Mouse (Mus musculus) liver, adult 2 months (tissue): Measurements from ENCODE around the gene Itpripl1. TPM values are rescaled to one million over a fixed set of nuclear protein-coding genes. Genes with fewer than 3 reads are reported as not detected.

ENCODE experiments used
- DNase-seq: peaks from one replicate; pipeline ENCODE4 v3.0.0-alpha.2; 2011; ENCODE audit warnings: low read depth, low spot score; ENCODE audit errors: extremely low read depth
- H3K27ac ChIP-seq: fragments of 200-500 bp; replicated peaks from 2 replicates; pipeline ENCODE4 v1.5.1; 2012; ENCODE audit warnings: low read depth, mild to moderate bottlenecking, control low read depth, inconsistent platforms, low read length; ENCODE audit not compliant: insufficient read depth
- H3K27me3 ChIP-seq: fragments of 200-500 bp; 2 replicates; pipeline ENCODE4 v1.6.1; 2012; ENCODE audit warnings: mild to moderate bottlenecking, moderate library complexity, low read length, inconsistent platforms; ENCODE audit not compliant: control insufficient read depth, insufficient read depth
- H3K36me3 ChIP-seq: fragments of 200-500 bp; 2 replicates; pipeline ENCODE4 v1.6.1; 2012; ENCODE audit warnings: low read length, inconsistent platforms; ENCODE audit not compliant: control insufficient read depth, insufficient read depth
- H3K4me1 ChIP-seq: fragments of 200-500 bp; 2 replicates; pipeline ENCODE4 v1.6.1; 2011; ENCODE audit warnings: low read length; ENCODE audit not compliant: control insufficient read depth, insufficient read depth
- H3K4me3 ChIP-seq: fragments of 200-500 bp; 2 replicates; pipeline ENCODE4 v1.5.1; 2011; ENCODE audit warnings: low read depth, mild to moderate bottlenecking, control low read depth, low read length, moderate library complexity; ENCODE audit not compliant: insufficient read depth
- H3K79me2 ChIP-seq: fragments of 200-500 bp; 2 replicates; pipeline ENCODE4 v1.6.1; 2012; ENCODE audit warnings: inconsistent platforms, mild to moderate bottlenecking, low read length, moderate library complexity; ENCODE audit not compliant: control insufficient read depth, insufficient read depth
- H3K9ac ChIP-seq: fragments of 200-500 bp; 2 replicates; pipeline ENCODE4 v1.6.1; 2012; ENCODE audit warnings: low read depth, mild to moderate bottlenecking, control low read depth, inconsistent platforms, low read length
- CTCF ChIP-seq: fragments of 200-500 bp; IDR thresholded peaks from 2 replicates; pipeline ENCODE4 v1.5.1; 2011; ENCODE audit warnings: low read depth, low read length, control low read depth
- POLR2A ChIP-seq: fragments of 200-500 bp; IDR thresholded peaks from 2 replicates; pipeline ENCODE4 v1.6.1; 2011; ENCODE audit warnings: low read length, control low read depth; ENCODE audit not compliant: insufficient read depth; ENCODE audit errors: extremely low read depth
- whole genome bisulfite sequencing: fragments of 180-500 bp; shearing (Covaris S2); methylation state at CpG from one replicate; pipeline ENCODE4 v1.1.7; 2018; 5-methylcytosine and 5-hydroxymethylcytosine counted together
- polyA plus RNA-seq: library from polyadenylated mRNA; depleted of rRNA; stranded (reverse); fragments of >200 nt; gene quantifications from 2 replicates; pipeline ENCODE4 v1.2.3, GENCODE M21; 2012
- total RNA-seq: library from RNA; depleted of rRNA; stranded (reverse); fragments of >200 nt; gene quantifications from 2 replicates; pipeline ENCODE4 v1.2.3, GENCODE M21; 2014

Gene Itpripl1
- total and polyA plus RNA-seq, 2 experiments = 4.8 to 6.1 TPM

DNA sequence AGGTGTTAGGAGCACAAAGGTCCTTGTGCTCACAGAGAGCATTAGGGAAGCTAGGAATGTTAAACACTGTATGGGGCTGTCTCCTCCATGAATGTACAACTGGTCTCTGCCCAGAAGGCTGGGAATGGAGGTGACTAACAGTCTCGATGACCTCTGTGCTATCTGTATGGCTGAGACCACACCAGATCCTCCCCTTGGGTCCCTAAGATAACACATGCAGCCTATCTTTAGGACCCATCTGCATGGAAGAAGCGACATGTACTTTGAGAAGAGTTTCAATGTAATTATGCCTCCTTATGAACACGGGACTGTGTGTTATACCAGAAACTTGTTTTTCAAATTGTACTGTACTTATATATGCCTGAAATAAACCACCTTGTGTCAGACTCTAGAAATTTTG is 2.5 kb upstream of the Itpripl1 start:
- H3K9ac ChIP-seq = no peak overlapping the region
- WGBS = 86% methylated on average over 3 of the region's 3 CpGs
- H3K27me3 ChIP-seq = no peaks in the 10 kb centered on the region
- H3K4me1 ChIP-seq = peaks cover 5% of the 10 kb centered on the region; the same call in 1 of the 2 replicates
- H3K4me3 ChIP-seq = no peak overlapping the region
- TF ChIP-seq CTCF = no peak
- TF ChIP-seq POLR2A = no peak
- no peaks in the 10 kb centered on the region for H3K36me3 ChIP-seq
- H3K79me2 ChIP-seq = no peaks in the 10 kb centered on the region; the same call in 1 of the 2 replicates
- DNase-seq = no peak
- H3K27ac ChIP-seq = no peak overlapping the region

DNA sequence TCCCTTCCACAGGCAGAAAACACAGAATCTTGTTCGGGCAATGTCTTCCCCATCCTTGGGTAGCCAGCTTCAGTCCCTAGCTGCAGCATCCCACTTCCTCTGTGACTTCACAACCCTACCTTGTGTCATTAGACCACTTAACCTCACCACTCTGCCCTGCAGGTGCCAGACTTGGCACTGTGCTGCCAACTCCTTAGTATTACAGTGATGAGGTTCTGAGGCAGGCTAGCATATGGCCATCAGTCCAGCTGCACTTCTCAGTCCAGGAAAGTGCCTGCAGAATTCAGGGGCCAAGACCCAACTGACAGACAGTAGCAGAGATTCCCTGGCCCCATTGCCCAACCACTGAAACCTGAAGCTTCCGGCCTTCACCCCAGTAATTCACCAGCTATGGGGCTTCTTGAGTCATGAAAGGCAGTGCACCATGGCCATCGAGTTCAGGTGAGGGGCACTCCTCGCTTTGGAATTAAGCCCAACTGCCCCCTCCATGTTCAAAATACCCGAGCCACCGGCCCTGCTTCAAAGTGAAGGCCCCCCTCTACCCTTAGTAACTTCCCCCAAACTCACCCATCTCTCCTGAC is 575 bp downstream of the Itpripl1 start:
- H3K36me3 ChIP-seq = no peaks in the 10 kb centered on the region
- peak; percentile 12 for DNase-seq
- peak overlapping the region; percentile 64 for H3K9ac ChIP-seq
- TF ChIP-seq POLR2A = no peak
- no peak for TF ChIP-seq CTCF
- H3K4me3 ChIP-seq = peak overlapping the region; percentile 57
- no peaks in the 10 kb centered on the region; the same call in 1 of the 2 replicates for H3K79me2 ChIP-seq
- H3K4me1 ChIP-seq = peaks cover 5% of the 10 kb centered on the region; the same call in 1 of the 2 replicates
- no peaks in the 10 kb centered on the region for H3K27me3 ChIP-seq
- WGBS = 15% methylated on average over 6 of the region's 6 CpGs
- peak overlapping the region; percentile 63 for H3K27ac ChIP-seq

DNA sequence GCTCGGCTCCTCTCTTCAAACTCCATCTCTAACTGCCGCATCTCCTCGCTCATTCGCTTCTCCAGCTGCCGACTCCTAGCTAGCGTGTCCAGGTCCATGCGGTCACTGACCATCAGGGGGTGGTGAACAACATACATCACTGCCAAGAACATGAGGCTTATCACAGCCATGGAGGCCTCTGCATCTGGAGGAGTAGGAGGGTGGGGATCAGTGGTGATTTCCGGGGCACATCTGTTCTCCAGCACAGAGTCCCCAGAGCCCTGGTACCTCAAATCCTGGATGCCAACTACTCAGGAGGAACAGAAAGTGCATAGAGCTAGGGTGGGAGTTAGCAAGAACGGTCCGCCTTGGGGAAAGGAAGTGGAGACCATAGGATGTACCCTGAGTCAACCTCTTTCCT is 1.2 kb downstream of the Itpripl1 start:
- no peaks in the 10 kb centered on the region for H3K27me3 ChIP-seq
- DNase-seq = peak; percentile 20
- 0 out of 2 replicates have a peak overlapping the region, but pooled peaks have one; percentile 63 for H3K27ac ChIP-seq
- no peaks in the 10 kb centered on the region; the same call in 1 of the 2 replicates for H3K79me2 ChIP-seq
- H3K36me3 ChIP-seq = no peaks in the 10 kb centered on the region
- H3K4me3 ChIP-seq = peak overlapping the region; percentile 57
- no peak for TF ChIP-seq CTCF
- no peak for TF ChIP-seq POLR2A
- H3K9ac ChIP-seq = 0 out of 2 replicates have a peak overlapping the region, but pooled peaks have one; percentile 12
- 80% methylated on average over 10 of the region's 10 CpGs for WGBS
- H3K4me1 ChIP-seq = peaks cover 6% of the 10 kb centered on the region; the same call in 1 of the 2 replicates

DNA sequence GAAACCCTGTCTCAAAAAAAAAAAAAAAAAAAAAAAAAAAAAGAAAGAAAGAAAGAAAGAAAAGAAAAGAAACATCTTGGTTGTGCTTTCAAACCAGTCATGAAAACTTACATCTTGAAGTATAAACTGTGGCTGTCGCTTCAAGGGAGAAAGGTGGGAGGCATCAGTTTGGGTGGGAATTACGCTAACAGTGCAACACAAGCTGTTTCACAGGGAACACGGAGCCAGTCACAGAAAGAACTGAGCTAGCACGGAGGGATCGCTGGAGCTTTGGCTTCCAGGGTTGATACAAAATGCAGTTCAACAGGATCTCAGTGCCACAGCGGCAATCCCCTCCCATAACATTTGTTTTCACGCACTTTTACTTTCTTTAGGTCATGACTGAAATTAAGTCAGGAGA is 3.2 kb downstream of the Itpripl1 start:
- Histone ChIP-seq H3K27ac (no peak overlapping the region), H3K4me3 (no peak overlapping the region), H3K79me2 (no peaks in the 10 kb centered on the region; the same call in 1 of the 2 replicates), H3K4me1 (peaks cover 6% of the 10 kb centered on the region; the same call in 1 of the 2 replicates), H3K9ac (no peak overlapping the region), H3K36me3 (no peaks in the 10 kb centered on the region), H3K27me3 (no peaks in the 10 kb centered on the region)
- WGBS = 97% methylated on average over 7 of the region's 7 CpGs
- DNase-seq = no peak
- TF ChIP-seq POLR2A = no peak
- no peak for TF ChIP-seq CTCF

DNA sequence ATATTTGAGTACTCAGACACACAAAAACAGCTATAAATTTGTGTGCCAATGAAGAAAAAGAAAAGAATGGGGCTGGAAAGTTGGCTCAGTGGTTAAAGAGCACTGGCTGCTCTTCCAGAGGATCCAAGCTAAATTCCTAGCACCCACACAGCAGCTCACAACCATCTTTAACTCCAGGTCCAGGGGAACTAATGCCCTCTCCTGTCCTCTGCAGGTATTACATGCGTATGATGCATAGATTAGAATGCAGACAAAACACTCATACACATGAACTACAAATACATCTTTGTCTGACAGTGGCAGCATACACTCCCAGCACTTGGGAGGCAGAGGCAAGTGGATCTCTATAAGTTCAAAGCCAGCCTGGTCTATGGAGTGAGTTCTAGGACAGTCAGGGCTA is 3.6 kb downstream of the Itpripl1 start:
- no peak overlapping the region for H3K4me3 ChIP-seq
- DNase-seq = no peak
- no peak overlapping the region for H3K9ac ChIP-seq
- WGBS = 100% methylated on average over 1 of the region's 1 CpGs
- TF ChIP-seq CTCF (no peak), POLR2A (no peak)
- no peaks in the 10 kb centered on the region for H3K27me3 ChIP-seq
- no peaks in the 10 kb centered on the region; the same call in 1 of the 2 replicates for H3K79me2 ChIP-seq
- H3K36me3 ChIP-seq = no peaks in the 10 kb centered on the region
- no peak overlapping the region for H3K27ac ChIP-seq
- H3K4me1 ChIP-seq = peaks cover 6% of the 10 kb centered on the region; the same call in 1 of the 2 replicates

DNA sequence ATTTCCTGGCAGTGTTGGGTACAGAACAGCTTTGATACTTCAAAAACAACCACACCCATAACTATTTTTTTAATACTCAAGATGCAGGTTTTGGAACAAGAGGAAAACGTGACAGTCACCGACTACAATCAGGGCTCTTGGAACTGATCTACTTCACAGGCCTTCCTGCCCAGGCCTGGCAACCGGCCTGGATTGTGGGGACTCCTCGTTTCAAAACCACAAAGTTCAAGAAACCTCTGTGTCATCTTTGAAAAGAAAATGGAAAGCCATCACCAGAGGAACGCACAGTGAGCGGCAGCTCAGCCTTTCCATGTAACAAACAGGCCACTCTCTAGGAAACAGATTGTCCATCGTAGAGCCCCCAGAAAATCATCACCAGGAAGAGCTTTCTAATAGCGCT is 4.1 kb downstream of the Itpripl1 start:
- Histone ChIP-seq H3K36me3 (no peaks in the 10 kb centered on the region), H3K27ac (no peak overlapping the region), H3K4me1 (peaks cover 7% of the 10 kb centered on the region; the same call in 1 of the 2 replicates), H3K79me2 (no peaks in the 10 kb centered on the region; the same call in 1 of the 2 replicates), H3K9ac (no peak overlapping the region), H3K4me3 (no peak overlapping the region), H3K27me3 (no peaks in the 10 kb centered on the region)
- no peak for TF ChIP-seq CTCF
- no peak for TF ChIP-seq POLR2A
- WGBS = 85% methylated on average over 8 of the region's 8 CpGs
- no peak for DNase-seq
